Mouse (Mus musculus): Measurements from ENCODE around the gene Phkg1. TPM values are rescaled to one million over a fixed set of nuclear protein-coding genes. Genes with fewer than 3 reads are reported as not detected.
A peak's percentile ranks its signal among the peaks of the same experiment; 100 is the strongest.

Phkg1 gene
- total and polyA plus RNA-seq, 2 experiments from 2014 or later, result 1.7 to 3.6 TPM

- WGBS, result 87% methylated on average over 12 of the region's 12 CpGs
- Histone ChIP-seq H3K27me3 (ENCODE audit: insufficient read depth, low read length) (no peaks in the 10 kb centered on the region), H3K36me3 (ENCODE audit: insufficient read depth, low read length) (peaks cover 12% of the 10 kb centered on the region; the same call in 1 of the 2 replicates), H3K4me2 (ENCODE audit: low read depth, low read length) (no peak overlapping the region), H3K27ac (no peak overlapping the region), H3K9ac (replicated peaks; ENCODE audit: low read length) (no peak overlapping the region), H3K4me3 (ENCODE audit: low read length) (no peak overlapping the region), H3K9me3 (ENCODE audit: low read length) (no peaks in the 10 kb centered on the region), H3K4me1 (ENCODE audit: insufficient read depth, low read length) (no peaks in the 10 kb centered on the region; the same call in 1 of the 2 replicates)
- DNase-seq (ENCODE audit: low spot score), result no peak
- no peak for TF ChIP-seq CTCF (IDR thresholded peaks at IDR 0.05; ENCODE audit: low read depth)
- ATAC-seq, result no peak
Observed at GRCm38 (mm10) chr5:129865841-129866240, 32.5 kb downstream of the Phkg1 start.

DNA sequence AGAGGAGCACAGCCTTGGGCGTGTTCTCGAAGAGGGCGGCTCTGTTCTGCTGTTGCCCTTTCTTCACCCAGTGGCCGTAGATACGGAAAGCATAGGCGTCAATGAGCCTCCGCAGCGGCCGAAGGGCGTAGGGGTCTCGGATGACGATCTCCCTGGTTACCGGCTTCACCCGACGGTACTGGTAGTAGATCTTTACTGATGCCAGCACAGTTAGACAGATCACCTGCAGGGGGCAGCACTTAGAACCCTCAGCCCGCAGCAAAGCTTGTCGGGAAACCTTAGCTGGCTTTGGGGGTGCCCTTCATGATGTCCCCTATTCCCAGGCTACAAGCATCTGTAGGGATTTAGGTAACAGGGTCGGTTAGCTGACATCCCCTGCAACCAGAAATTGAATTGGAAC is 33.9 kb downstream of the Phkg1 start:
- H3K4me1 ChIP-seq (ENCODE audit: insufficient read depth, low read length), result no peaks in the 10 kb centered on the region; the same call in 1 of the 2 replicates
- 0 out of 2 replicates have a peak, but pooled peaks have one; percentile 43 for ATAC-seq
- H3K9me3 ChIP-seq (ENCODE audit: low read length), result no peaks in the 10 kb centered on the region
- no peaks in the 10 kb centered on the region for H3K27me3 ChIP-seq (ENCODE audit: insufficient read depth, low read length)
- TF ChIP-seq CTCF (IDR thresholded peaks at IDR 0.05; ENCODE audit: low read depth), result peak; percentile 62
- 8% methylated on average over 18 of the region's 18 CpGs for WGBS
- H3K4me2 ChIP-seq (ENCODE audit: low read depth, low read length), result 0 out of 2 replicates have a peak overlapping the region, but pooled peaks have one; percentile 16
- DNase-seq (ENCODE audit: low spot score), result peak; percentile 57
- H3K27ac ChIP-seq, result no peak overlapping the region
- H3K4me3 ChIP-seq (ENCODE audit: low read length), result no peak overlapping the region
- no peak overlapping the region for H3K9ac ChIP-seq (replicated peaks; ENCODE audit: low read length)
- peaks cover 25% of the 10 kb centered on the region for H3K36me3 ChIP-seq (ENCODE audit: insufficient read depth, low read length)

- Histone ChIP-seq H3K36me3 (ENCODE audit: insufficient read depth, low read length) (peaks cover 31% of the 10 kb centered on the region), H3K9ac (replicated peaks; ENCODE audit: low read length) (no peak overlapping the region), H3K4me3 (ENCODE audit: low read length) (no peak overlapping the region), H3K4me1 (ENCODE audit: insufficient read depth, low read length) (no peaks in the 10 kb centered on the region; the same call in 1 of the 2 replicates), H3K9me3 (ENCODE audit: low read length) (no peaks in the 10 kb centered on the region), H3K27me3 (ENCODE audit: insufficient read depth, low read length) (no peaks in the 10 kb centered on the region), H3K27ac (no peak overlapping the region), H3K4me2 (ENCODE audit: low read depth, low read length) (no peak overlapping the region)
- no peak for TF ChIP-seq CTCF (IDR thresholded peaks at IDR 0.05; ENCODE audit: low read depth)
- 94% methylated on average over 6 of the region's 6 CpGs for WGBS
- ATAC-seq (no peak), DNase-seq (ENCODE audit: low spot score) (no peak)
Observed at GRCm38 (mm10) chr5:129862325-129862724, 36.0 kb downstream of the Phkg1 start.

DNA sequence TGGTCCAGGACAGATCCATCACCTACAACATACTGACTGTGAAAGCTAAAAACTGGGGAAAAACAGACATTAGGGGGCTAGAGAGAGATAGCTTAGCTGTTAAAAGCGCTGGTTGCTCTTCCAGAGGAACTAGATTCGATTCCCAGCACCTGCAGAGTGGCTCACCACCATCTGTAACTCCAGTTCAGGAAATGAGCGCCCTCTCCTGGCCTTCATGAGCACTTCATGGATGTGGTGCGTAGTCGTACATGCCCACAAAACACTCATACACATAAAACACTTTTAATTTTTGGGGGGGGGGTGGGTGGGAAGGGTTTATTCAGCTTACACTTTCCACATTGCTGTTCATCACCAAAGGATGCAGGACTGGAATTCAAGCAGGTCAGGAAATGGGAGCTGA is 41.9 kb downstream of the Phkg1 start:
- ATAC-seq, result no peak
- no peak overlapping the region for H3K4me2 ChIP-seq (ENCODE audit: low read depth, low read length)
- no peaks in the 10 kb centered on the region for H3K27me3 ChIP-seq (ENCODE audit: insufficient read depth, low read length)
- H3K9ac ChIP-seq (replicated peaks; ENCODE audit: low read length), result no peak overlapping the region
- H3K4me3 ChIP-seq (ENCODE audit: low read length), result no peak overlapping the region
- no peak for DNase-seq (ENCODE audit: low spot score)
- 81% methylated on average over 5 of the region's 5 CpGs for WGBS
- H3K9me3 ChIP-seq (ENCODE audit: low read length), result no peaks in the 10 kb centered on the region
- no peak for TF ChIP-seq CTCF (IDR thresholded peaks at IDR 0.05; ENCODE audit: low read depth)
- no peaks in the 10 kb centered on the region for H3K4me1 ChIP-seq (ENCODE audit: insufficient read depth, low read length)
- H3K27ac ChIP-seq, result no peak overlapping the region
- H3K36me3 ChIP-seq (ENCODE audit: insufficient read depth, low read length), result peaks cover 27% of the 10 kb centered on the region

DNA sequence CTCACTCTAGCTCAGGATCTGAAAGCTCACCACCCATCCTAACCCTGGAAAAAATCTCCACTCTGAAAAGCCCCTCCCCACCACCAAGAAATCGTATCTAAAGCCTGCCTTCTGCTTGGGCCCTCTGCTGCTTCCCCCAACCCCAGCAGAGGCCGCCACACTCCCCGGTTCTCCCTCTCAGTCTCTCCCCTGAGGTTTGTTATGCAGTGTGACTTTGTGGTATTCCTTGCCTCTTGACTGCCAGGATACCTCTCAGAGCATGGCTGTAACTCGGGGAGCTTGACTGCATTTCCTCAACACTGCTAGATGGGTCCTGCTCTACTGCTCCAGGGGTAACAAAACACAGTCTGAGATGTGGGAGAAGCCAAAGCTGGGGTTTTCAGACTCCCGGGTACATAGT is 43.2 kb downstream of the Phkg1 start:
- no peak overlapping the region for H3K4me3 ChIP-seq (ENCODE audit: low read length)
- no peaks in the 10 kb centered on the region for H3K9me3 ChIP-seq (ENCODE audit: low read length)
- no peak; the same call in 1 of the 2 replicates for ATAC-seq
- H3K36me3 ChIP-seq (ENCODE audit: insufficient read depth, low read length), result peaks cover 21% of the 10 kb centered on the region
- no peak overlapping the region for H3K4me2 ChIP-seq (ENCODE audit: low read depth, low read length)
- no peak overlapping the region for H3K27ac ChIP-seq
- no peaks in the 10 kb centered on the region for H3K4me1 ChIP-seq (ENCODE audit: insufficient read depth, low read length)
- peak; percentile 26; the same call in 1 of the 2 replicates for TF ChIP-seq CTCF (IDR thresholded peaks at IDR 0.05; ENCODE audit: low read depth)
- no peak overlapping the region for H3K9ac ChIP-seq (replicated peaks; ENCODE audit: low read length)
- H3K27me3 ChIP-seq (ENCODE audit: insufficient read depth, low read length), result no peaks in the 10 kb centered on the region
- WGBS, result 47% methylated on average over 5 of the region's 5 CpGs
- no peak for DNase-seq (ENCODE audit: low spot score)

DNA sequence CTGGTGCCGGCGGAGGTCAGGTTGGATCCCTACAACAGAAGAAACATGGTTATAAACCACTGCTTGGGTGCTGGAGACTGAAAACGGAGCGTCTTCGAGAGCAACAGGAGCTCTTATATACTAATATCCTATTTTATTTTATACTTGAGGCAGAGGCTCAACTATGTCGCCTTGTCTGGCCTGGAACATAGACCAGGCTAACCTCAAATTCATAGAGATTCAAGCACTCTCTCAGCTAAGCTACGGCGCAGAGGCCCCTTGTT is 50.9 kb downstream of the Phkg1 start:
- H3K4me2 ChIP-seq (ENCODE audit: low read depth, low read length), result peak overlapping the region; percentile 76
- H3K9ac ChIP-seq (replicated peaks; ENCODE audit: low read length), result peak overlapping the region; percentile 70
- H3K27ac ChIP-seq, result peak overlapping the region; percentile 73; the same call in 1 of the 2 replicates
- no peak for TF ChIP-seq CTCF (IDR thresholded peaks at IDR 0.05; ENCODE audit: low read depth)
- H3K4me1 ChIP-seq (ENCODE audit: insufficient read depth, low read length), result 0 out of 2 replicates have a peak, but pooled peaks cover 3% of the 10 kb centered on the region
- H3K9me3 ChIP-seq (ENCODE audit: low read length), result no peaks in the 10 kb centered on the region
- H3K27me3 ChIP-seq (ENCODE audit: insufficient read depth, low read length), result no peaks in the 10 kb centered on the region
- peaks cover 16% of the 10 kb centered on the region; the same call in 1 of the 2 replicates for H3K36me3 ChIP-seq (ENCODE audit: insufficient read depth, low read length)
- ATAC-seq (no peak), DNase-seq (ENCODE audit: low spot score) (no peak)
- 58% methylated on average over 8 of the region's 8 CpGs for WGBS
- H3K4me3 ChIP-seq (ENCODE audit: low read length), result peak overlapping the region; percentile 74

DNA sequence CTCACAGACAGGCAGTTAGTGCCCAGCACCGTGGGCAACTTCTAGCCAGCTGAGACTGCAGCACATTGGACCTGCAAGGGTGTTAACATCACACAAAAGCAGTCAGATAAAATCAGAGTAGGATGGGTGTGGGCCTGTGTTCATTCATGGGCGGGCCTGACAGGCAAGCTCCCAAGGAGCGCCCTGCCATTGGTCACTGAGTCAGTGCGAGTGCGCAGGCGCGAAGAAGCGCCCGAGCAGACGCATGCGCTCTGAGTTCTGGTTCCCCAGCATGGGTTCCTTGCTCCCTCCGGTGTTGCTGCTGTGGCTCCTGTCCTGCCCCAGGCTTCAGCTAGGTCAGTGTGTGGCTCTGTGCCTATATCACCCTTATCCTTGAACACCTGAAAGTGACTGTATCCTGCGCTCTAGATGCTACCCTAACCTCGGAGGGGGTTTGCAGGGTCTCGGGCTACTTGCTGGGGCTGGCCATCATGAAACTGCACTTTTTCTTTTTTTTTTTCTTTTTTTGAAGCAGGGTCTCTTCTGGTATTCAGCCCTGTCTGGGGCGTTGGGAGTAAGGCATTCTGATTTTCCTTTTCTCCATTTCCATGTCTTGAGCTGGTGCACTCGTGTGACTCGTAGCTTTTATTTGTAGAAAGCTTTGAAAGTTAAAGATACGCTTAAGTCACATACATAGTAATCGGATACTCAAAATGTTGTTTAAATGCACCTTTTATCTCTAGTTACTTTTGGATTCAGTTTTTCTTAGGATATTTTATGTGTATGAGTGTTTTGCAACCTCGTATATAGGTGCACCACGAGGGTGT is 51.4 kb downstream of the Phkg1 start, which contains the start of gene Sumf2:
TSS of gene Sumf2 (plus strand) at position 235 of the 806 bp plus-strand sequence.
- no peaks in the 10 kb centered on the region for H3K27me3 ChIP-seq (ENCODE audit: insufficient read depth, low read length)
- H3K27ac ChIP-seq, result peak within 1 kb of the TSS; percentile 73
- no peak for TF ChIP-seq CTCF (IDR thresholded peaks at IDR 0.05; ENCODE audit: low read depth)
- peak; percentile 98 for ATAC-seq
- no peaks in the 10 kb centered on the region for H3K9me3 ChIP-seq (ENCODE audit: low read length)
- H3K9ac ChIP-seq (replicated peaks; ENCODE audit: low read length), result peak within 1 kb of the TSS; percentile 70
- H3K4me1 ChIP-seq (ENCODE audit: insufficient read depth, low read length), result 0 out of 2 replicates have a peak, but pooled peaks cover 3% of the 10 kb centered on the region
- peak within 1 kb of the TSS; percentile 76 for H3K4me2 ChIP-seq (ENCODE audit: low read depth, low read length)
- peaks cover 16% of the 10 kb centered on the region; the same call in 1 of the 2 replicates for H3K36me3 ChIP-seq (ENCODE audit: insufficient read depth, low read length)
- DNase-seq (ENCODE audit: low spot score), result peak; percentile 97
- peak within 1 kb of the TSS; percentile 74 for H3K4me3 ChIP-seq (ENCODE audit: low read length)
- WGBS, result 12% methylated on average over 22 of the region's 22 CpGs

Measured in hindbrain, postnatal 0 days (tissue).